Mouse (Mus musculus) thymus, postnatal 0 days (tissue): Measurements from ENCODE around the gene Sdccag8. TPM values are rescaled to one million over a fixed set of nuclear protein-coding genes. Genes with fewer than 3 reads are reported as not detected.

ENCODE experiments used
- DNase-seq: peaks from one replicate; pipeline ENCODE4 v3.0.0-alpha.2; 2015; ENCODE audit warnings: low spot score
- polyA plus RNA-seq: library from polyadenylated mRNA; unstranded; fragments of >200 nt; fragmentation: Nextera tagmentation; extraction: Ambion mirVana; gene quantifications from 2 replicates; pipeline ENCODE4 v1.2.1, GENCODE M21; 2015

The Sdccag8 gene
- polyA plus RNA-seq, 1 experiment from 2014 or later, result 17.7 TPM

GRCm38 (mm10) chr1:176874155-176874554 lies 59.7 kb downstream of the Sdccag8 start:
- no peak for DNase-seq

DNA sequence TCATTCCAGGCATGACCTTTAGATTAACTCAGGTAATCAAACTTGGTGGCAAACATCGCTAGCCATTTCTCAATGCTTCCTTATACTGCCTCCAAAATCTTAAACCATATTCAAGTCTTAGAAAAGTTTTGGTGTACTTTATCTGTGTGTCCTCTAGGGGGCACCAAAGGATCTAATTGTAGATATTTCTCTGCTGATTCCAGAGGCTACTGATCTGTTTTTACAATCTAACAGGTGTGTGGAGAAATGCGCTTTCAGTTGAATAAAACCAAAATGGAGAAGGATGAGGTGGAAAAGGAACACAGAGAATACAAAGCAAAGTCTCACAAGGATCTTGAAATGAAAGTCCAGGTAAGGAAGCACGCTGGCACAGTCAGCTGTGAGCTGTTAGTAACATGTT lies 63.3 kb downstream of the Sdccag8 start:
- peak; percentile 68 for DNase-seq

- peak; percentile 49 for DNase-seq
These were observed 64.5 kb downstream of the Sdccag8 start for GRCm38 (mm10) chr1:176879005-176879404.

GRCm38 (mm10) chr1:176879614-176880013 lies 65.2 kb downstream of the Sdccag8 start:
- no peak for DNase-seq

DNA sequence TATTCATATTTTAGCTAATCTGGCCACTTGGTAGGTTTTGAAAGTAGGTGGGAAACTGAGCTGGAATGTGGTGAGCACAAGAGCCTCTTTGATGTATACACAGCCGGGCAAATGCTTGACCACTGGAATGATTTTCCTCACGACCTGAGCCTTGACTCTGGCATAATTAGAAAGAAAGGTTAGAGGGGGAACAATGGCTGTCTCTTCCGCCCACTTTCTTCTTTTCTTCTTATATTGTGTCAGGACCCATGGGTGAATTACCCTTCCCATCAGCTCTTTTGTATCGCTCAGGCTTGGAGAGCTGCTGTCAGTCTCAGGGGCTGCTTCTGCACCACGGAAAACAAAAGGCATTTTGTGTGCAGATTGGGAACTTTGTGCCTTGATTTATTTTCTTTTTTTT lies 65.6 kb downstream of the Sdccag8 start:
- DNase-seq, result no peak

DNA sequence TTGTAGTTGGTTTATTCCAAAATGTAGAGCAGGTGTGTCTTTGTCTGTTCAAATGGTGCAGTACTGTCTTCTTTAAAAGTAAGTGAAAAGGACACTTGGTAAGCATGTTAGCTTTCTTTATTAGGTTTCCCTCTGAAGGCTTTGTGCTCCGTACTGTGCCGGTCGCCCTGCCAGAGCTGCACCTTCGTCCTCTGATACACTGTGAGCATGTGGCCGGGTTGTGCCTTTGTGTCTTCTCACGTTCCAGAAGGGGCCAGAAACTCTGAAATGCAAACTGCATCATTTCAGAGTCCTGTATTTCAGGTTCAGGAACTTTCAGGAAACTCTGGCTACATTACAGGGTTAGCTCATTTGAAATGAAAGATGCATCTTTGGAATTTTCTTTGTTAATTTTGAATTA lies 66.5 kb downstream of the Sdccag8 start:
- DNase-seq, result no peak

DNA sequence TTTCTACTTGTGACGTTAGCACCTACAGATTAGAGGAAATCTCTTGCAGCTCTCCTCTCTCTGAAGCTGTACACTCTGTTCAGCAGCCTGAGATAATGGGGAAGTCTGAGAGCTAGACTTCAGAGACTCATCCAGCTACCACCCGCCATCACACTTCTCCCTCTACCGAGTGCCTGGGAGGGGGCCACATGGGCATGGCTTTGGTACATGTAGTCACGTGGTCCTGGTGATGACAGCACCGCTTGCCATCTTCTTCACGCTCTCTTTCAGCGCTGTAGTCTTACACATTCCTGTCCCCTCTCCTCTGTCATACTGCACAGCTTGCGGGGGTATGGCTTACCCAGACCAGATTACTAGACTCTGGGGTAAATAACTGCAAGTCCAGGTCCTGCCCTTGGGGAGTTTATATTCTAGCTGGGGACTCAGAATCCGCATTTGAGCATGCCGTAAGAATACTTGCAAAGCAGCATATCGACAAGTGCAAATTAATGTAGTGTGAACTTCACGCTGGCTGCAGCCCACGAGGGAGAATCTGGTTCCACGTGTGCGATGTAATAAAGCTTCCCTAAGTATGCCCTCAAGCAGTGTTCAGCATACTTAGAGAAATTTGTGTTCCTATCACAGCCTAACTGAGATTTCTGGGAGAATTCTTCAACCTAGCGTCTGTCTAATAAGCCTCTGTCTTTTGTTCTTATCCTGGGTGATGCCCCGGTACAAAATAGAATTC lies 70.9 kb downstream of the Sdccag8 start:
- DNase-seq, result no peak

DNA sequence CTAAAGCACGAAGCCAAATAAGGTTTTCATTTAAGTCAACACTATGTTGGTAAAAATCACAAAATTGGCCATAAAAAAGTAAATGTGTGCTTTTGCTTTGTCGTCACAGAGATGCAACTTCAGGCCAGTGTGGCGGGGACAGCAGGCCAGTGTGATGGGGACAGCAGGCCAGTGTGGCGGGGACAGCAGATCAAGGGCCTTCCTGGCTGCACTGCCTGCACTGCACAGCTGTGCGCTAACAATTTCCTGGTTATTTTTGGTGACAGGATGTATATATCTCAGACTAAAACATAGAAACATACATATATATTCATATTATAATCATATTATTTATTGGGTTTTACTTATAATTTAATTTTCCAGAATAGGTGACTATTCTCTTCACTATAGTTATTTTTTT lies 71.5 kb downstream of the Sdccag8 start:
- no peak for DNase-seq

GRCm38 (mm10) chr1:176903741-176904140 lies 89.3 kb downstream of the Sdccag8 start:
- DNase-seq, result no peak

- DNase-seq, result no peak
These were observed 101.5 kb downstream of the Sdccag8 start for GRCm38 (mm10) chr1:176915946-176916345.

- no peak for DNase-seq
These were observed 105.0 kb downstream of the Sdccag8 start for GRCm38 (mm10) chr1:176919486-176919885.

- no peak for DNase-seq
These were observed 108.4 kb downstream of the Sdccag8 start for GRCm38 (mm10) chr1:176922842-176923241.

DNA sequence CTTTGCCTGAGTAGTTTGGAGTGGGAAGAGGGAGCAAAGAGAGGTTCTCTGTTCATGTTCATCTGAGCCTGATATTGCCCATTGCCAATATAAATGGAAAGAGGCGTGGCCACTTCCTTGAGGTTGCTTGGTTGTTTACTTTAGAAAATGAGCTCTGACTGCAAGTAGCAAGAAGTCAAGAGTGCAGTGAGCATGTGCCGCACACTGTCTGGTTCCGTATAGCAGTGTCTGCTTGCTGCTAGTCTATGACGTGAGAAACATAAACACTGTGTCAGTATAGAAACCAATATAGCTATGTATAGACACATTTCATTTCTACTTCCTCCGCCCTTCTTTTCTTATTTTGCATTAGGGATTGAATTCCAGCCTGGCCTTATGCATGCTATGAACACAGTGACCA lies 111.5 kb downstream of the Sdccag8 start:
- DNase-seq, result no peak

DNA sequence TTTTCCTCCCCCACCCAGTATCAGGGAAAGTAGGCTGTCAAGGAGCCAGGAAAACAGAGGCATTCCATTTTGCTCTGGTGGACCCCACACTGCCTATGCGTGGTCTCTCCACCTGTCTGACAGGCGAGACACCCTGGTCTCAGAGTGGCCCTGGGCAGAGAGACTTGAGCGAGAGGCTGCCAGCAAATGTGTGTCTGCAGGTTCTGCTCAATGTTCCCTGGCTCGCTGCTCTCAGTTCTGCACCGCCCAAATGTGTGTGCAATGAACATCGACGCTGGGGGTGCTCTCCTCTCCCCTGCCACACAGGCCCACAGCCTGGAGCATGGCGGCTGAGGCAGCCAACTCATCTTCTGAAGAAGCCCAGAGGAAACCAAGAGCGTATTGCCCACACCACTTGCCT lies 112.9 kb downstream of the Sdccag8 start:
- DNase-seq, result no peak

DNA sequence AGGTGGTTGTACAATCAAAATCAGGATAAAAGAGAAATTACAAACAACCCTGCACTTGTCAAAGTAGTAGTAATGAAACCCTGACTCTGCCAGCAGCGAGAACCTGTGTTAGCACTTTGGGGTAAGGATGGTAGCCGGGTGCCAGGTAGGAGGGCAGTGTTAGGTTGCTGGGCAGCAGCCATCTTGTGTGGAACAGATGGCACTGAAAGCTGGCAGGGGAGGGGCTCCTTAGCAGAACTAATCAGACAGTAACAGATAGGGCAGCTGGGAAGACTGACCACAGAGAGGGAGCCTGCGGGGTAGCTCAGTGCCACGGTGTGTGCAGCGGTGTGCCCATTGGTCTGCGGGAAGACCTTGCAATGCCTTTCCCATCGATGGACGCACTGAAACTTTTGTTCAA lies 115.2 kb downstream of the Sdccag8 start:
- DNase-seq, result no peak

GRCm38 (mm10) chr1:176930574-176930973 lies 116.1 kb downstream of the Sdccag8 start:
- DNase-seq, result no peak

DNA sequence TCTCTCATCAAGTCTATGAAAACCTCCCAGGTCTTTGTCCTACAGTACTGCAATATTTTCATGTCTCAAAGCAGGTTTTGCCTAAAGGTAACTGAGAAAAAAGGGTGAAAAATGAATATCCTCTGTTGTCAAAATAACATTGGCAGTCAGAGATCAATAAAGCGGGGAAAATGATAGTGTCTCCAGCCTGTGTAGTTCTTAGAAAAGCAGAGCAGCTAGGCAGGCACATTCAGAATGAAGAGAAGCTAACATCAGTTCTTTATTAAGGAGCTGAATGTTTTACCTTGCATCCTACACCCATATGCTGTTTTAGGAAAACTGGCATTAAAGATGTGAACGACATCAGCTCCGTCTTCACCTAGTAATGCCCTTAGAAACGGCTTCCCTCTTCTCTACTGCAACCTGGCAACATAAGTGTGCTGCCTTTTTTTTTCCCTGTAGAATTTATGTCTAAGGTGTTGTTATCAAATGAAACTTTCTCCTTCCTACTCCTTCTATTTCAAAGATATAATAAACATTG lies 116.6 kb downstream of the Sdccag8 start:
- DNase-seq, result no peak

DNA sequence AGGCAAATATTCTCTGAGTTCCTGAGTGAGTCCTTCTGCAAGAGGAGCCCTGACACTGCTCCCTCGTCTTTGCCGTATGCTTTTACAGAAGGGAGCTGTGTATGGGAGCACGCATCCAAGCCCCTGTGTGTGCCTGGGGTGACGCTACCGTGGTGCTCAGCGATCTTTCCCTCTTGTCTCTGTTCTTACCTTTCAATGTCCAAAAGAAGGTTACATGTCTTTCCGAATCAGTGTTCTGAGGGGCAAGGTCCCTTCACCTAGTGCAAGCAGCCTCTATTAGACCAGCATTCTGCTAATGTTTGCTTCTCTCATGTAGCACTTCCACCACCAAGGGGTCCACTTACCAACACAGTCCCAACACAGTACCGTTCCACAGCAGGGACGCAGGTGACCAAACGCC lies 117.1 kb downstream of the Sdccag8 start:
- no peak for DNase-seq

DNA sequence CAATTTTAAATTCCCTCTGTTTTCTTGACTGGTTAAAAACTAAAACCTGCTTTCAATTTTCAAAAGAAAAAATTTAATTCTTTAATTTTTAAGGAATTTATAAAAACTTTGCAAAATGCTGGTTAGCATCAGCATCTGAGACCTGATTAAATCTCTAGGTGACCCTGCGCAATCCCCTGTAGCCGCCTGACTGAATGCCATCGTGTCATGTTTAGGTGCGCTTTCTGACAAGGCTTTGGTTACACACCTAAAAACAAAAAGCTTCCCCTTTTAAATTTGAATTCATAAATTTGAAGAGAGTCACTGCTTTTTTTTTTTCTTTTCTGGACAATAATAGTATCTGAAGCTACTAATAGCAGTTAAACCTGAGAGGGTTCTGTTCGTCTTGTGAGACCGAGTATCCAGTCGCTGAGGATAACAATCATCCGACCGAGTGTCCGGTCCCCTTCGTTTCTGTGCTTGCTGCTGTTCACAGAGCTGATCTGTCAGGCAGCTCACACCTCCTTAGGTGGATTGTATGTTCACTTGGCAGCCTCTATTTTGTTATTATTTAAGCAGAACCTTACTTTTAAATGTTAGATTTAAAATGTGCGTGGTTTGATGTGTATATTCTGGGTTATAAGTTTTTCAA lies 118.0 kb downstream of the Sdccag8 start:
- DNase-seq, result no peak

- DNase-seq, result peak; percentile 35
These were observed 118.9 kb downstream of the Sdccag8 start for GRCm38 (mm10) chr1:176933319-176933718.

DNA sequence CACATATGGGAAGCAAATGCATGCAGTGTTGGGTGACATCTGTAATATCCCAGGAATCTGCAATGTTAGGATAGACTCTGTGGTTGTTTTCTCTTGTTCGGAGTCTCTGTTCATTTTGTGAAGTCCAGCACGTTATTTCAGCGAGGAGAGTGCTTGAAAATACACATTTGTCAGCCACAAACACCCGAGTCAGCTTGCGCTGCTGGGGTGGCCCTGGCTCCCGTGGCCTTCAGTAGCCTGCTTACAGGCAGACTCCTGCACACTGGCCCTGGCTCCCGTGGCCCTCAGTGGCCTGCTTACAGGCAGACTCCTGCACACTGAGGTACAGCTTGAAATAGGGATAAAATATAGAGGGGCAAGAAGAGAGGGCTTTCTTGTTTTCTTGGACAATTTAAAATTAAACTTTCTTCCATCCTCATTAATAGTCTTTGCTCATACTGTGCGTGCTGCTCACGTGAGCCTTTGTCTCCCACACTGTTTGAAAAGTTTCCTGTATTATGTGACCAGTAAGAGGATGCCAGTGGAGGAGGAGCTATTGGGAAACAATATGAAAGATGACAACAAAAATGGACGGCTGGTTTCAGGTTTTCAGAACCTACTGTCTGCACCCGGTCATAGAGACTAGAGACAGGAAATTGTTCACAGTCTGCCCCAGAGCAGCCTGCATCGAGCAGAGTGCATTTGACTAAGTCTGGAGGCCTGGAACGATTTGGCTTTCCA lies 119.7 kb downstream of the Sdccag8 start:
- no peak for DNase-seq

GRCm38 (mm10) chr1:176939901-176940341 lies 125.5 kb downstream of the Sdccag8 start:
- no peak for DNase-seq
